Mouse (Mus musculus): ENCODE measurements around the gene Sucnr1. TPM values are rescaled to one million over a fixed set of nuclear protein-coding genes. Genes with fewer than 3 reads are reported as not detected.

Gene Sucnr1
- polyA plus RNA-seq (2012; fragmentation: generic; extraction: Trizol) = not detected

DNA sequence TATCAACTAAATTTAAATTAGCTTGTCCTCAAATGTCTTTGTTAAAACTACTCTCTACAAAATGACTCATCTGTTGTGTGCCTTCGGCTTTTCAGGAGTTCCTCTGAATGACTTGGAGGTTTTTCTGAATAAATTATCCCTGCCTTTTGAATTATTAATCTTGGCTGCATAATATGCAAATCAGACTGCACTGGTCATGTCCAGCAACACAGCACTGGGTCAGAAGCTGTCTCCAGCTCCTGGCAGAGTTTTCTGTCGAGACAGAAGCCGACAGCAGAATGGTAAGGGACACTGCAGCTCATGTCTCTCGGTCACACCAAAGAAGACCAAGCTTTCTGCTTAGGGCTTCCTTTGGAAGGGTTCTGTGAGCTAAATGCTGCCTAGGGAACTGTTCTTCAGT lies at the start of gene Sucnr1:
Gene Sucnr1, plus strand, starts transcription at position 222 of the 400 bp plus-strand sequence.

Other genes with a start within 250 kb of the Sucnr1 start
- gene Gm8298, start 220.8 kb upstream of the Sucnr1 start, polyA plus RNA-seq (2012; fragmentation: generic; extraction: Trizol) = not detected
- not detected for gene C130079G13Rik, start 156.7 kb upstream of the Sucnr1 start, polyA plus RNA-seq (2012; fragmentation: generic; extraction: Trizol)
- not detected for gene Aadacl2, start 75.1 kb upstream of the Sucnr1 start, polyA plus RNA-seq (2012; fragmentation: generic; extraction: Trizol)
- not detected for gene Aadac, start 56.2 kb upstream of the Sucnr1 start, polyA plus RNA-seq (2012; fragmentation: generic; extraction: Trizol)